Mouse (Mus musculus) megakaryocyte progenitor cell, adult 5-6 weeks (primary cell): ENCODE measurements around the gene Fermt3. TPM values are rescaled to one million over a fixed set of nuclear protein-coding genes. Genes with fewer than 3 reads are reported as not detected.
A peak's percentile ranks its signal among the peaks of the same experiment; 100 is the strongest.
"Not testable (repeated sequence)": the region's sequence is repeated elsewhere in the genome, so short reads cannot be mapped to it uniquely, and the experiment has no call there.

Experiments used
- ATAC-seq: replicated peaks from 2 replicates; pipeline ENCODE4 v1.8.0; 2016; ENCODE audit warnings: mild to moderate bottlenecking, moderate TSS enrichment, inconsistent platforms; ENCODE audit not compliant: poor library complexity
- total RNA-seq, 2 experiments: library from RNA; stranded (forward) in 1 of 2; stranded (reverse) in 1 of 2; fragments of 157-497, 149-512 nt in 1 of 2; fragments of 200-1000 nt in 1 of 2; gene quantifications; 2 replicates each; pipeline versions ENCODE4 v1.2.3 to v1.2.4; 2015 to 2017

Gene Fermt3
- total RNA-seq (2015) (63.8 and 78.7 TPM in 2 replicates), total RNA-seq (2017) (216 and 225 TPM in 2 replicates)

DNA sequence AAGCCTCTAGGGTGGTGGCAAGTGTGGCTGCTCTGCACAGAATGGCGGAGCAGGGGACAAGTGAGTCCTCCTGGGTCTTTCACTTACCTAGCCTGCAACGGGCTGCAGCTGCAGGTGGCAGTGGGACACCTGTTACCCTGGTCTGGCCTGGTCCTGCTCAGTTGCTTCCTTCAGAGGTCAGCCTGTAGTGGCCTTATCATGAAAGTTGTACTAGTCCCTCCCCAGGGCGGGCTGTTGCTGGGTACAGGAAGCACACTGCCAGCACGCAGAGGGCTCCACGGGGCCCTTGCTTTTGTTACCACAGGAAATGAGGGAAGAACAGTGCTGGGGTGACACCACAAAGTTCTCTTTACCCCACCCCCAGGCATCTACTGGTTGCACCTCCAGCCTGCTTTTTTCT lies at the start of gene Fermt3:
Fermt3 (minus strand) TSS at position 279 of the 400 bp plus-strand sequence.
- ATAC-seq, result peak; percentile 69

DNA sequence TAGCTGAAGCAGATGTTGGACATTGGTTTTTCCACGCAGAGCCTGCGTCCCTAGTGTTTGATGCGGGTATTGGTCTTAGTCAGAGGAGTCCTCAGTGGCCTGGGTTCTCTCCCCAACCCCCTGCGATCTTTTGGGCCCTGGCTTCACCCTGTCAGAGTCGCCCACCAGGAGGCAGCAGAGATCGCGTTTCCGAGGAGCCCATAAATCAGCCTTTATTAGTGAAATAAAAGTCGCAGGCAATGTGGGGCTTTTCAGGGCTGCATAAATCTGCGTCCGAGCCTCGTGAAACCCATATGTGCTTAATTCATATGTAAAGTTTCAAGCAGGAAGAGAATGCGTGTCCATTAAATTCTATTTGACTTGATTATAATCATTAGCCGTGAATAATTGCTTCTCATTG lies 48.9 kb upstream of the Fermt3 start:
- ATAC-seq, result peak; percentile 51

DNA sequence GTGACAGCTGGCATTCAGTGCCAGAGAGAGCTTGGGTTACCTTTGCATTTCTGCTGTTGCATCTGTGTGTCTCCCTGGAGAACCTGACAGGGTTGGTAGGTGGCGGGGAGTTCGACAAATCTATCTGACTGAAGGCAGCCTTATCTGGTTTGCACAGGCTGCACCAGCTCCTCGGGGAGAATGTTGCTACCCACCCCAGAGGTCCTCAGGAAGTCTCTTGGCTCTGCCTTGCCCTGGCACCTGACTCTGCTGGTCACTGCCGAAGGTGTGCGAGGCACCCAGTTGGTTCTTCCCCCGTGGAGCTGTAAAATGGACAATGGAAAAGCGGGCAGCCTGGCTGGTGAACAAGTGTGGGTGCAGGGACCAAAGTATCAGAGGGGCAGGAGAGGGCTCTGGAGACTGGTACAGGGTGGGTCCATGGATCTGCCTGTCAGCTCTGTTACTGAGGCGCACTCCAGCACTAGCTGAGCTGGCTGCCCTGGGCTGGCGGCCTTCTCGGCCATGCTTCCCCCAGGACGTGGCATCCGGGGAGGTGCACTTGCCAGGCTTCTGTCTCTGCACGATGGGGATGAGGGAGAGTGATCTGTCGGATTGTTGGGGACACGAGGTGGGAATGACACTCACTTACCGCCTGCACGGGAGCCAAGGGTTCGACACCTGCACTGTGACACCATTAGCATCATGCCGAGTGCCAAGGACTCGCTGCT lies 48.2 kb upstream of the Fermt3 start:
- peak; percentile 54 for ATAC-seq

DNA sequence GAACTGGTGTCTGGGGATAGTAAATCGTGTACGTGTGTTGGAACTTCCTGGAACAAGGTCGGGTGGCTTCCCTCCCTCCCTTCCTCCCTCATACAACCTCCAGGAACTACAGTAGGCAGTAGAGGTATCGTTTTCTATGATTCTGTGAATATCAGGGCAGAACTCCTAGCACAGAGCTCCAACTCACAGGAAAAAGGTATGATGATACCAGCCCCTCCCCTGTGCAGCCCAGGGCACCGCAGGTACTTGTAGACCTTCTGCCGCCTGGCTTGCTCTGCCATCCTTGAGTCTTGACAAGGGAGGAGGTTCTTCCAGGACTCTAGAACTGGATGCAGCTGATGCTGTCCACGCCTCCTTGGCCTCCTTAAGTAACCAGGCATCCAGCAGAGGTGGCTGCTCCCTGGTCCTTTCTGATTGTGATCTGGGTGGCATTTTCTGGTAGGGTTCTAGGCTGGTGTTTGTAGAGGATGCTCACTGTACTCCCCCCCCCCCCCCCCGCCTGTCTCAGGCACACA lies 47.6 kb upstream of the Fermt3 start:
- ATAC-seq, result no peak

DNA sequence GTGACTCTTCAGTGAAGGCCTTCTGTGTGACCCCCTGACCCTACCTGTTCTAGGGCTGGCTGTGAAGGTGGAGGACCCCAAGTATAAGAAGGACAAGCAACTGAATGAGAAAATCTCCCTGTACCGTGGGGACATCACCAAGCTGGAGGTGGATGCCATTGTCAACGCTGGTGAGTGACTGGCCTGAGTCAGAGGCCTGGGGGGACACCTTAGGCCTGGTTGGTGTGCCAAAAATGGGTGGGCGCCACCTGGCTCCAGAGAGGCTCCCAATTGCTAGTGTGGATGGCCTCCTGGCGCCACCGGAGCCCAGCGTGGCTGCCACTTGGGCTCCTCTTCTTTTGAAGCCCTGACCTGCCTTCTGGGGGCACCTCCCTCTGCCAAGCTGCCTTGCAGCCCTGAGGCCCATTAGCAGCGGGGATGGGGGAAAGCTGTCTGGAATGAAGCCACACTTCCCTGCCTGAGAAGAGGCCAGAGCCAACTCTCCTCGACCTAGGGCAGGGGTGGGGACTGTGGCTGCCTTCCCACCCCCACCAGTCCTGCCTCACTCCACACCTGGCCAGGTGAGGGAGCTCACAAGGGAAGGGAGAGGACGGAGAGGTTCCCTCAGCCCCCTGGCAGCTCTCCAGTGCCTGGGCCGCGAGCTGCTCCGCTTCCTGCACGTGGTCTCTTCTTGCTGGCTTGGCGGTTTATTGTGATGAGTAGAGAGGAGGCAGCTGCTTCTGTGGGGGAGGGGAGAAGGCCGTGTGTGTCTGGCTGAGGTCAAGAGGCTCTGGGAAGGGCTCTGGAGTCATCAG lies 47.0 kb upstream of the Fermt3 start:
- peak; percentile 40 for ATAC-seq

DNA sequence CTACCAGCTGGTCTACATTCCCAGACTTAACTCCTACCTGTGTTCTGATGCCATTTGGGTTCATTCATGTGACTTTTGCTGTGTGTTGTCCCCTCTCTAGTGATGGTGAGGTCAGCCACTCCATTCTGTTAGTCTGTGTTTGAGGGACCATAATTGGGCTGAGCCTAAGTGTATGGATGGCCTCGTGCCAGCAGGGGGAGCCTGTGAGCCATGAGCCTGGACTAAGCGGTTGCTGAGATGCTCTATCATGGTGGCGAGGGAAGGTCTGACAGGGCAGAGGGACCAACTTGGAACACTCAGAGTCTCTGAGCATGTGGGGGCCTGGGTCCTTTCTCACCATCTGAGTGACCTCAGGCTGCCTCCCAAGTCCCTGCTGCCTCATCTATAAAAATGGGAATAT lies 45.3 kb upstream of the Fermt3 start:
- peak; percentile 81 for ATAC-seq

DNA sequence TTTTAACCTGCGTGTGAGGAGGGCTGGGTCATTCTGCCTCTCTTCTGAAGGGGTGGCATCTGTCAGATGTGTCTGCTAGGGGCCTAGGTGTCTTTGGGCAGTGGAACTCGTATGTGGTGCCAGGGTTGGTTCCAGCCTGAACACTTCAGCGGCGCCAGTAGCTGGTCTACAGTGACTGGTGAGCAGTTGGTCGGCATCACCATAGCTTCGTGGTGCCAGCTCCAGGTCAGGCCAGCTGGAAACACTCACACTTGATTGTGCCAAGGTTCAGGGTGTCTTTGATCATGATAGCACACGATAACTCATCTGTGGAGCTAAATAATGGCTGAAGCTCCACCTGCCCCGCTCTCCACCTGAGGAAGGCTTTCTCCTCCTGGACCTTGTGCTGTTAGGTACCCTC lies 43.6 kb upstream of the Fermt3 start:
- ATAC-seq, result no peak

DNA sequence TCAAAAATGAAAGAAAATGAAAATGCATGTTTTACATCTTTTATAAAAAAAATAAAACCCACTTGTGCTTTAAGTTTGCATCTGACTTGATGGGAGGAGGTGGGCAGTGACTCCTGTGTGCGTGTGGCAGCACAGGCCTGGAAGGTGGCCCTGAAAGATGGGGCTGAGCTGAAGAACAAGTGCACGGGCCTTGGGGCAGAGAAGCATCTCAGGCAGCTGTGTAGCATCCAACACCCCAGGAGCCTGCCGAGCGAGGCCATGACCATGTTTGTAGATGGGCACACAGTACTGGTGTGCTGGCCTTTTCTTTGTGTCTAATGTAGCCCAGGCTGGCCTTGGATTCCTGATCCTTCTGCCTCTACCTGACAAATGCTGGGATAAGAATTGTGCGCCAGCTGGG lies 42.8 kb upstream of the Fermt3 start:
- ATAC-seq, result no peak

DNA sequence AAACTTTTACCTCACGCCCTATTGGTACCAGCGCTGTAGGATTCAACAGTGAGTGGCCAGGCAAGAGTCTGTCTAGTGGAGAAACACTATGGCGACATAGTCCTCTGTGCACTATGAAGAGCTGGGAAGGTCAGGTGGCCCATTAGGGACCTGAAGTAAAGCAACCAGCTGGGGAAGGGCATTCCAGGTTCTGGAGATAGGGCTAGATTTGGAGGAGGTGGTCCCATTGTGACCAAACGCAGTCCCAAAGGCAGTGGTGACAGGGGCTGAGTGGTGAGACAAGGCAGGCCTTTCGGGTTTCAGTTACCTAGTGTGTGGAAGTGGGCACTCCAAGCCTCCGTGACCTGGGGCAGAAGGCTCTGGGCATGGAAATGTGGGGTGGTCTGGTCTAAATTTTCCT lies 39.3 kb upstream of the Fermt3 start:
- no peak for ATAC-seq

DNA sequence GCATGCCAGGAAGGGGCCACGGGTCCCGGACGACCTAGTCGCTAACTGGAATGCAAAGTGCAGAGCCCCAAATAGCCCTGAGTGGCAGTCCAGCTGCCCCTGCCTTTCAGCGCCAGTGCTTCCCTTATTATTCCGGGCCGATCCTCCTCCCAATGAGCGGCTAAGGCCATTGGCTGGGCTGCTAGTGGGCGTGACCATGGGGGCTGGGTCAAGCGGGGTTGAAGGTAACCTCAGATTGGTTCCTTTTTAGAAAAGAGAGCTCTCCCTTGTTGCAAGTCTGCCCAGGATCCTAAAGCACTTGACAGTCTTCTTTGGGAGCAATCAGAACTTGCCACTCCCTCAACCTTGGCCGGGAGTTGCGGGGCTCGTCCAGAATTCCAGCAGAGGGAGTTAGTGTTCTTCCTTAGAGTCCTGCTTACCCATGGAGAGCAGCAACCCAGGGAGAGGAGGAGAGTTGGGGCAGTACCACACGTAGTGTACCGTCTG lies 38.5 kb upstream of the Fermt3 start:
- peak; percentile 92 for ATAC-seq

DNA sequence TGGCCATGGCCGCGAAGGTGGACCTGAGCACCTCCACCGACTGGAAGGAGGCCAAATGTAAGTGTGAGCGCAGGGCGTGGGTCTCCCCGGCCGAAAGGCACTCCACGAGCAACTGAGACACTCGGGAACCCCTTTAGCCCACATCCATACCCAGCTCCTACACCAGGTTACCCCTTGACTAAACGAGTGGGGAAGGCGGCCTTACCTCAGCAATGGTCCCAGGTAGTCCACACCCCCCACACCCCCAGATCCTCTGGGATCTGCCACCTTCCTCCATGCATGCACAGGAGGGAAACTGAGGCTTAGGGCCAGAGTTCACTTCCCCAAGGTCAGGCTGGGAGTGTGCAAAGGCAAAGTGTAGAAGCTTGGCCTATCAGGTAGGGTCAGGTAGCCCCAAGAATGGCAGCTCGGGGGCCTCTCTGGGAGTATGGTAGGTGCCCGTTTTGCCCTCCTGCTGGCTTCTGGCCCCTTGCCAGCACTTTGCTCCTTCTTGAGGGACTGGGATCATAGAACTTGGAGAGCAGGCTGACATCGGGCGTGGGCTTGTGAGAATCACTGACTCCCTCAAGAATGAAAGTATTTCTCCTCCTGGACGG lies 38.0 kb upstream of the Fermt3 start:
- 0 out of 2 replicates have a peak, but pooled peaks have one; percentile 3 for ATAC-seq

DNA sequence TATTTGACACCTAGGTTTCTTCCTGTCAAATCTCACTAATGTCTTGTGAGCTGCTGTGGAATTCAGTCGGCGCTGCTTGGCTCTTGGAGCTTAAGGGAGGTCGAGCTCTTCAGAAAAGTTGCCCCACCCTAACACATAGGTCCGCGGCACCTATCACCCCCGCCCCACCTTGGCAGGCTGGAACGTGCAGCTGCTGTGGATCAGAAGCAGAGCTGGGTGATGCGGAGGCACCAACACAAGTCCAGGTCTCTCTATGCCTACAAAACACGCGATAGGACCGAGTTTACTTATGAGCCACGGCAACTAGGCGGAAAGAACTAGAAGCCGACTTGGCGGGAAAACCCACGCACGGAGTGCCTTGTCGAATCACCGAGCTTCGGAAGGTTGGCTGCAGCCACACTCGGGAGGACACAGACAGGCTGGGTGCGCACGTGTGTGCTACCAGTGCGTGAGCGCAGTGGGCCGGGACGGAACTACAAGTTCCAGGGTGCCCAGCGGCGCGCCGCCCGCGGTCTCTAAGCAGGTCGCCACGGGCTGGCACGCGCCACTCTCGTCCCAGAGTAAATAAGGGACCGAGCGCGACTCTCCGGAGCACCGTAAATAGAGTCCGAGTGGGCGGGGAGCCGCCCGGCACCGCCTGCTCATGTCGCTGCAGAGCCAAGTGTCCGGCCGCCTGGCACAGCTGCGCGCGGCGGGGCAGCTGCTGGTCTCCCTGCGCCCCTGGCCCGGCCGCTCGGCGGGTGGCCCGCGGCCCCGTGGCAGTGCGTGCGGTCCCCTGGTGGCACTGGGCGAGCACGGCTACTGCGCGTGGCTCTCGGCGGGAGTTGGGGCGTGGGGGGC lies 37.2 kb upstream of the Fermt3 start, which contains the start of gene Macrod1:
Macrod1 (plus strand) TSS at position 563 of the 840 bp plus-strand sequence.
- ATAC-seq, result peak; percentile 84

DNA sequence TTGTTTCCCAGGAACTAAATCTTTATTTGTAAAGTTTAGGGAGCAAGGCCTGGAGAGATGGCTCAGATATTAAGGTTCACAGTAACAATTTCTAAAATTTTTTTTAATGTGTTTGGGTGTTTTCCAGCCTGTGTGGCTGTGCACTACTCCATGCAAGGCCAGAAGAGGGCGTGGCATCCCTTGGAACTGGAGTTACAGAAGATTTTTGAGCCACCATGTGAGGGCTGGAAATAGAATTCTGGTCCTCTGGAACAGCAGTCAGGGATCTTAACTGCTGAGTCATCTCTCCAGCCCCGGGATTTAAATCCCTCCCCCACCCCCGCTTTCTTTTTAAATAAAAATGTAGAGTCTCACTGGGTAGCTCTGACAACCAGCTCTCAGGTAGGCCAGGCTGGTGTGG lies 35.9 kb upstream of the Fermt3 start:
- no peak for ATAC-seq

DNA sequence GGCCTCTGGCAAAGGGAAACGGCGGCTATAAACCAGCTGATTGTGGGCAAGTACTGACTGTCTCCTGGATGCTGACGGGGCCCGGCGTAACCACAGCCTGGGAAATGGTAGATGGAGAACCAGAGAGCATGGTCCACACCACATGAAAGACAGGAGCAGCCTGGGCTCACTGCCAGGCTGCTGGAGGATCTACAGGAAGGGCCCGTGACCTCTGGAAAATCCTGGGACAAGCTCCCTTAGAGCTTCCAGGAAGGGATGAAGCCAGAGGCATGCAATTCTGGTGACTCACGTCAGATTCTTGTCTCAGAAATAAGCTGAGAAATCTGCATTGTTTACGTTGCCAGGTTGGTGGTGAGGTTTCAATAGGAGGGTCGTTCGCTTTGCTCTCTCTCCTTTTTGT lies 35.5 kb upstream of the Fermt3 start:
- ATAC-seq, result no peak

DNA sequence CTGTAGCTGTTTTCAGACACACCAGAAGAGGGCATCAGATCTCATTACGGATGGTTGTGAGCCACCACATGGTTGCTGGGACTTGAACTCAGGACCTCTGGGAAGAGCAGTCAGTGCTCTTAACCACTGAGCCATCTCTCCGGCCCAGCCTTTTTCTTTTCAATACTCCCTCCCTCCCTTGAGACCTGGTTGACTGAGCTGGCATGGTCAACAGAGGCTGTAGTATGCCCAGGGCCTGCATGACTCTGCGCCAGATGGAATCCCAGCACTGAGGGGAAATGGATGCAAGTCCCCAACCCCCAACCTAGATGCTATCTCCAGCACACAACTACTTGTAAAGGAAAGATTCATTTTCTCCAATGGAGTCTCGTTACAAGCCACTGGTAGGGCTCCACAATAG lies 34.1 kb upstream of the Fermt3 start:
- ATAC-seq, result not testable (repeated sequence)

DNA sequence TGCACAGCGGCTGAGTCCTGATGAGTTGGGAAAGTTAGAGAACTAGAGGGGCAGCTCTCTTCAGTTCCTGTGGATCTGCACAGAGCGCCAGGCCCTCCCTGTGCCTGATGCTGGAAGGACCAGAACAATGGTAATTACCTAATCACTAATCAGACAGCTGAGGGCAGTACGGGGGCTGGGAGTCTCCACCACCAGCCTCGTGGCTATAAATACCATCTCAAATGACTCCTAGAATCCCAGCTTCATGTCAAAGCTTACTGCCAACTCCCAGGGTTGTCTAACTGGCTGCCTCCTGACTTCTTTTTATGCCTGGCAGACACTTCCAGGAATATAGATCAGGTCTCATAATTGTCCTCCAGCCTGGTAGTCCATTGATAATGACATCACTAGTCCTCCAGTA lies 25.4 kb upstream of the Fermt3 start:
- ATAC-seq, result no peak

DNA sequence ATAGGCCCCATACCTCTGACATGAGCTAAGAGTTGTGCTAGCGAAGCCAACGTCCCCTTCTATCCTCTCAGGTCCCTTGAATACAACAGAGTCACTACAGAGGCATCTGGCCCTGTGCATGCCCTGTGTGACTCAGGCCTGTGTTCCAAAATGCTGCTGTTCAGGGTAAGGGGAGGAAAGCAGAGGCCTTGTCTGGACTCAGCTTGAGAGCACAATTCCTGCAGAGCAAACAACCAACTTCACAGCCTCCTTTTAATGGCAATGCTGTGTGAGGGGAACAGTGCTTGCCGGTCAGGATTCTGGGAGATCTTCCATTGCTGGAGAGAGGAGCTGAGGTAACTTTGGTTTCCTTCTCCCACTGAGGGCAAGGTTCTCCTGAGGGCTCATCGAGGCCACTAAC lies 25.0 kb upstream of the Fermt3 start:
- ATAC-seq, result no peak

DNA sequence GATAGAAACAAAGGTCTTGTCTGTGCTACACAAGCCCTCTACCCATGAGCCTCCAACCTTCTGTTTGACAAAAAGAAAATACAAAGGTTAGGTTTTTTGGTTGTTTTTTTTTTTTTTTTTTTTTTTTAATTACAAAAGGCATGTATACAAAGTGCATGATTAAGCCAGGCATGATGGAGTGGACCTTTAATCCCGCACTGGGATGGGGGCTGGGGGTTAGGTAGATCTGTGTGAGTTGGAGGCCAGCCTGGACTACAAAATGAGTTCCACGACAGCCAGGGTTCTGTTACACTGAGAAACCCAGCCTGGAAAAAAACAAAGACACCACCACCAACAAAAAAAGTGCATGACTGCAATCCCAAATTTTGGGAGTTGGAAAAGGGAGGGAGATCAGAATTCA lies 21.9 kb upstream of the Fermt3 start:
- ATAC-seq, result no peak

DNA sequence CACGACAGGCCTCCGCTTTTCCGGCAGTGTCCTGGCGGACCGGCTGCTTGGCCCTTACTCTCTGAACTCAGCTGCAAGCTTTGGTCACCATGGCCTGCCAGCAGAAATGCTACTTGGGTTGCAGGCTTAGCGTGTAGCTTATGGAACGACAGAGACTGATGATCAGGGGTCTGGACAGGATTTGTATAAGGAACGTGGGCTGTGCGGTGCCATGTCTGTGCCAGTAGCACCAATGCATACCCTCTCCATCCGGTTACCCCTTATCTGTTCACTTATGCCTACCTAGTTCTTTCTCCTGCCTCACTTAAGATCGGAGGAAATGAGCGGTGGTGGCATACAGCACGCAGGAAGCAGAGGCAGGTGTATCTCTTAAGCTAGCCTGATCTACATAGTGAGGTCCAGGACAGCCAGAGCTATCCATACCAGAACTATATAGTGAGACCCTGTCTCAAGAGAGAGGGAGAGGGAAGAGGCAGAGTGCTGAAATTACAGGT lies 21.4 kb upstream of the Fermt3 start:
- 0 out of 2 replicates have a peak, but pooled peaks have one; percentile 2 for ATAC-seq
